Mouse (Mus musculus): ENCODE measurements around the gene Rad51b. TPM values are rescaled to one million over a fixed set of nuclear protein-coding genes. Genes with fewer than 3 reads are reported as not detected.

Rad51b gene
- polyA plus RNA-seq, 1 experiment from 2014 or later = 8.7 TPM

- 0 out of 2 replicates have a peak, but pooled peaks have one; percentile 11 for ATAC-seq (ENCODE audit: insufficient read depth, low FRiP score, low read depth)
- H3K36me3 ChIP-seq = no peaks in the 10 kb centered on the region
- 21% methylated on average over 2 of the region's 2 CpGs for WGBS
- H3K27ac ChIP-seq = peak overlapping the region; percentile 70
- H3K9me3 ChIP-seq = no peaks in the 10 kb centered on the region
- no peak overlapping the region for H3K4me3 ChIP-seq (replicated peaks)
- H3K27me3 ChIP-seq (replicated peaks) = no peaks in the 10 kb centered on the region
- no peak overlapping the region for H3K9ac ChIP-seq
- no peak overlapping the region for H3K4me2 ChIP-seq
- peaks cover 12% of the 10 kb centered on the region; the same call in 1 of the 2 replicates for H3K4me1 ChIP-seq
These were observed 301.8 kb downstream of the Rad51b start for GRCm38 (mm10) chr12:79598901-79599300.

- H3K27ac ChIP-seq = peak overlapping the region; percentile 85
- peaks cover 12% of the 10 kb centered on the region; the same call in 1 of the 2 replicates for H3K4me1 ChIP-seq
- no peaks in the 10 kb centered on the region for H3K9me3 ChIP-seq
- H3K36me3 ChIP-seq = no peaks in the 10 kb centered on the region
- peak; percentile 88 for ATAC-seq (ENCODE audit: insufficient read depth, low FRiP score, low read depth)
- no peak overlapping the region for H3K4me2 ChIP-seq
- no peak overlapping the region for H3K4me3 ChIP-seq (replicated peaks)
- no peak overlapping the region for H3K9ac ChIP-seq
- 26% methylated on average over 11 of the region's 11 CpGs for WGBS
- no peaks in the 10 kb centered on the region for H3K27me3 ChIP-seq (replicated peaks)
These were observed 303.2 kb downstream of the Rad51b start for GRCm38 (mm10) chr12:79600149-79600769.

GRCm38 (mm10) chr12:79602641-79603040 lies 305.6 kb downstream of the Rad51b start:
- no peak for ATAC-seq (ENCODE audit: insufficient read depth, low FRiP score, low read depth)
- Histone ChIP-seq H3K27ac (peak overlapping the region; percentile 51; the same call in 1 of the 2 replicates), H3K36me3 (no peaks in the 10 kb centered on the region), H3K9me3 (no peaks in the 10 kb centered on the region), H3K9ac (no peak overlapping the region), H3K27me3 (replicated peaks) (no peaks in the 10 kb centered on the region), H3K4me2 (no peak overlapping the region), H3K4me3 (replicated peaks) (no peak overlapping the region), H3K4me1 (peaks cover 14% of the 10 kb centered on the region; the same call in 1 of the 2 replicates)
- 51% methylated on average over 3 of the region's 3 CpGs for WGBS

GRCm38 (mm10) chr12:79604850-79605249 lies 307.8 kb downstream of the Rad51b start:
- peak; percentile 57; the same call in 1 of the 2 replicates for ATAC-seq (ENCODE audit: insufficient read depth, low FRiP score, low read depth)
- Histone ChIP-seq H3K9me3 (no peaks in the 10 kb centered on the region), H3K27me3 (replicated peaks) (no peaks in the 10 kb centered on the region), H3K36me3 (no peaks in the 10 kb centered on the region), H3K4me1 (peaks cover 7% of the 10 kb centered on the region; the same call in 1 of the 2 replicates), H3K4me3 (replicated peaks) (no peak overlapping the region), H3K9ac (no peak overlapping the region), H3K27ac (no peak overlapping the region), H3K4me2 (no peak overlapping the region)
- WGBS = 89% methylated on average over 2 of the region's 2 CpGs

DNA sequence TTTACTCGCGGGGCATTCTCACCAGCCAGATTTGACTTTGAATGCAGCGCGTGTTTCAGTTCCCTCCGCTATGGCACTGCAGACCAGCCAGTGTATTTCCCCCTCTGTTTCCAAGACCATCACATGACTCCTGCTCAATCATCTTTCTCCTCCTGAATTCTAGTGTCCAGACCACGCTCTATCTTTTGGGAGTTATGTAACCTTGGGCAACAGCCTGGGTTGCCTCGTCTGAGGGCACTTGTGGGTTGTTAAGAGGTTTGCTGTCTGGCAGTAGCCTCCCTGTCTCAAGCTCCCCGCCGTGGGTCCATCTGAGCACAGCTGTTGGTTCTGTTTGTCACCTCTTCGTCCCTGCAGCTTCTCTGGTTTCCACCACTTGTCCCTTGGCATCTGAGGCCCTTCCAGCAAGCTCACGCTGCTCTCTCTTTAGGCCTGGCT lies 309.1 kb downstream of the Rad51b start:
- 85% methylated on average over 11 of the region's 11 CpGs for whole genome bisulfite sequencing
- no peak for ATAC-seq (ENCODE audit: insufficient read depth, low FRiP score, low read depth)
- Histone ChIP-seq H3K4me3 (replicated peaks) (no peak overlapping the region), H3K4me2 (no peak overlapping the region), H3K4me1 (peaks cover 14% of the 10 kb centered on the region), H3K27me3 (replicated peaks) (no peaks in the 10 kb centered on the region), H3K27ac (no peak overlapping the region), H3K9ac (no peak overlapping the region), H3K36me3 (no peaks in the 10 kb centered on the region), H3K9me3 (no peaks in the 10 kb centered on the region)

DNA sequence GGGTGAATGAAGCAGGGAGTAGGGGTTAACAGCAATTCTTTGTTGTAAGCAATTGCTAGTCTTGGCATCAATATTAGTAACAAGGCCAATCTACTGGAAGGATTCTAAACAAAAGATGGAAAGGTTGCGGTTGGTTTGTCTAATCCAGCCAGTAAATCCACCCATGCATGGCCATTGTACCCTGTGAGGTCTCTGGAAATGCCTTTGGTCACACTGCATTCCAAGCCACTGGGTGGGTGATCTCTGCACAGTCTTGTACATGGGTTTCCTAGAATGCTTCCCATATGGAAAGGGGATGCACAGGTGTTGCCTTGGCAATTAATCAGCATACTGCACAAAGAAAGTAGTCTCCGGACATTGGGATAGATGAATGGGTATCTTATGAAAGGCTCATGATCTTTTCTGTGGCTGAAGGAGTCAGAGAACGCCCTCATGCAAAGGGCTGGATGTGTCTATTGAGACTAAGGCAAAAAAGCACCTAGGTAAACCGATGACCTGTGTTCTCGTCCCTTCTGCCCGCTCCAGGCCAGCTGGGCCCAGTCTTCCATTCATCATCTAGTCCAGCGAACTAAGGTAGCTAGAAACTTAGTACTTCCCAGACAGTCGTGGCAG lies 312.4 kb downstream of the Rad51b start:
- H3K9me3 ChIP-seq = no peaks in the 10 kb centered on the region
- peaks cover 28% of the 10 kb centered on the region for H3K4me1 ChIP-seq
- no peak for ATAC-seq (ENCODE audit: insufficient read depth, low FRiP score, low read depth)
- H3K9ac ChIP-seq = no peak overlapping the region
- no peaks in the 10 kb centered on the region for H3K27me3 ChIP-seq (replicated peaks)
- H3K36me3 ChIP-seq = no peaks in the 10 kb centered on the region
- H3K27ac ChIP-seq = peak overlapping the region; percentile 87; the same call in 1 of the 2 replicates
- H3K4me2 ChIP-seq = no peak overlapping the region
- H3K4me3 ChIP-seq (replicated peaks) = no peak overlapping the region
- WGBS = 71% methylated on average over 8 of the region's 8 CpGs

- H3K4me2 ChIP-seq = no peak overlapping the region
- H3K4me1 ChIP-seq = peaks cover 28% of the 10 kb centered on the region
- H3K9ac ChIP-seq = no peak overlapping the region
- ATAC-seq (ENCODE audit: insufficient read depth, low FRiP score, low read depth) = no peak
- no peaks in the 10 kb centered on the region for H3K27me3 ChIP-seq (replicated peaks)
- peak overlapping the region; percentile 87 for H3K27ac ChIP-seq
- no peaks in the 10 kb centered on the region for H3K9me3 ChIP-seq
- no peak overlapping the region for H3K4me3 ChIP-seq (replicated peaks)
- 53% methylated on average over 6 of the region's 6 CpGs for WGBS
- H3K36me3 ChIP-seq = no peaks in the 10 kb centered on the region
These were observed 313.5 kb downstream of the Rad51b start for GRCm38 (mm10) chr12:79610511-79611103.

- Histone ChIP-seq H3K4me2 (no peak overlapping the region), H3K27ac (peak overlapping the region; percentile 87; the same call in 1 of the 2 replicates), H3K36me3 (no peaks in the 10 kb centered on the region), H3K4me1 (peaks cover 23% of the 10 kb centered on the region), H3K9ac (no peak overlapping the region), H3K9me3 (no peaks in the 10 kb centered on the region), H3K27me3 (replicated peaks) (no peaks in the 10 kb centered on the region), H3K4me3 (replicated peaks) (no peak overlapping the region)
- ATAC-seq (ENCODE audit: insufficient read depth, low FRiP score, low read depth) = no peak
- WGBS = 84% methylated on average over 2 of the region's 2 CpGs
These were observed 314.6 kb downstream of the Rad51b start for GRCm38 (mm10) chr12:79611665-79612064.

DNA sequence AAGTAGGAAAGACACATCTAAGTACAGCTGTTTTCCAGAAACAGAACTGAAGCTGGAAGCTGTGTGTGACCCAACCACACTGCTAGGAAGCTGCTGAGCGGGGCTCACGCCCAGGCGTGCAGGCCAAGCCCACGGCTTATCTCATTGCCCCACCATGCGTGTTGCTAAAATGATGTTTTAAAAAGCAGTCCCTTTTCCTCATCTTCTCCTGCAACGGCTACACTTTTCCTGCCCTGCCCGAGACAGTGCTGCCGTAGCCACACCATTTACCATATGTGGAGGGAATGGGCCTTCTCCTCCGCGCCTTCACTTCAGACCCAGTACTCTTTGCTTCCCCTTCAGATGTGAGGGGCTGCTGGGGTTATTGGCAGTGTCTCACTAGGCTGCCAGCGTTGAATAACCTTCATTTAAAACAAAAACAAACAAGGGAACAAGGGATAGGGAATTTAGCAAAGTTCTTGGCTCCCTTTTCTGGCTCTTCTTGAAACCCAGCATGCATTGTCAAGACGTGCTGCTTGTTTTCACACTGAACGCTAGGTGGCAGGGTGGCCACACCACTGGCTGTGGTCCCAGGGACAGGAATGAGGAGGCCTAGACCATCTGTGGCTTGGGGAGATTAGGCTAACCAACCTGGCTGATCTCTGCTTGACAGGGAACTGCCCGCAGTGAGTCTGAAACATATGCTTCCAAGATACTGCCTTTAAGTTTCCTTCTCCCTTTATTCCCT lies 315.4 kb downstream of the Rad51b start:
- no peak overlapping the region for H3K4me2 ChIP-seq
- H3K27me3 ChIP-seq (replicated peaks) = no peaks in the 10 kb centered on the region
- 45% methylated on average over 14 of the region's 14 CpGs for WGBS
- H3K9ac ChIP-seq = no peak overlapping the region
- H3K4me1 ChIP-seq = peaks cover 23% of the 10 kb centered on the region
- no peaks in the 10 kb centered on the region for H3K9me3 ChIP-seq
- no peak overlapping the region for H3K4me3 ChIP-seq (replicated peaks)
- H3K27ac ChIP-seq = peak overlapping the region; percentile 87
- ATAC-seq (ENCODE audit: insufficient read depth, low FRiP score, low read depth) = peak; percentile 94
- no peaks in the 10 kb centered on the region for H3K36me3 ChIP-seq

DNA sequence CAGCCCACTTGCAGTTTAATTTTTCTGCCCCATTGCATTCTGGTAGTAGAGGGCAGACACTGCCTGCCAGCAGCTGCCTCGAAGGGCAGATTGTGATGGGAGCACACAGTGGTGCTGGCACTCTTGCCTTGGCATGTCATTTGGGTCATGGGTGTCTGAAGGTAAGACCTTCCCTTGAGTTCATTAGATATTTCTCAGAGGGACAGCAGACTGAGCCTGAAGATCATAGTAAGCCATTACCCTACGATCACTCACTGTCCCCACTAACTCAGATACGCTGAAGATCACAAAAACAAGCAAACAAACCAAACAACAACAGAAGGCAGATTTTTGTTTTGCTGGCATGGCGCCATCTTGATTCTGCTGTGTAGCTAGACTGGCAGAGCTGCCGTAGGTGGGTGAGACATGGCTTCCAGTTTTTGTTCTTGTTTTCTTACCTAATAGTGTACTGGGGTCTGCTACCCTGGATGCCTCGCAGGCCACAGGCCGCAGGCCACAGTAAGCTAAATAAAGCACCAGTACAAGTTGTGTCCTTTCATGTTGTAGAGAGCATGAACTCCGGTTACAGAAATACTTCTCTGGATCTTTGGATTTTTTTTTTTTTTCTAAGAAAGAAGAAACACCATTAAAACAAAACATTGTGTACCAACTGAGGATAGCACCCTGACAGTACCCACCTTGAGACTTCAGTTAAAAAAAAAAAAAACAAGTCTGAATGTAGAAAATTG lies 316.1 kb downstream of the Rad51b start:
- no peaks in the 10 kb centered on the region for H3K36me3 ChIP-seq
- H3K4me2 ChIP-seq = no peak overlapping the region
- H3K4me1 ChIP-seq = peaks cover 23% of the 10 kb centered on the region
- peak overlapping the region; percentile 87 for H3K27ac ChIP-seq
- no peak for ATAC-seq (ENCODE audit: insufficient read depth, low FRiP score, low read depth)
- H3K9ac ChIP-seq = no peak overlapping the region
- no peaks in the 10 kb centered on the region for H3K9me3 ChIP-seq
- H3K27me3 ChIP-seq (replicated peaks) = no peaks in the 10 kb centered on the region
- 83% methylated on average over 8 of the region's 8 CpGs for WGBS
- no peak overlapping the region for H3K4me3 ChIP-seq (replicated peaks)

DNA sequence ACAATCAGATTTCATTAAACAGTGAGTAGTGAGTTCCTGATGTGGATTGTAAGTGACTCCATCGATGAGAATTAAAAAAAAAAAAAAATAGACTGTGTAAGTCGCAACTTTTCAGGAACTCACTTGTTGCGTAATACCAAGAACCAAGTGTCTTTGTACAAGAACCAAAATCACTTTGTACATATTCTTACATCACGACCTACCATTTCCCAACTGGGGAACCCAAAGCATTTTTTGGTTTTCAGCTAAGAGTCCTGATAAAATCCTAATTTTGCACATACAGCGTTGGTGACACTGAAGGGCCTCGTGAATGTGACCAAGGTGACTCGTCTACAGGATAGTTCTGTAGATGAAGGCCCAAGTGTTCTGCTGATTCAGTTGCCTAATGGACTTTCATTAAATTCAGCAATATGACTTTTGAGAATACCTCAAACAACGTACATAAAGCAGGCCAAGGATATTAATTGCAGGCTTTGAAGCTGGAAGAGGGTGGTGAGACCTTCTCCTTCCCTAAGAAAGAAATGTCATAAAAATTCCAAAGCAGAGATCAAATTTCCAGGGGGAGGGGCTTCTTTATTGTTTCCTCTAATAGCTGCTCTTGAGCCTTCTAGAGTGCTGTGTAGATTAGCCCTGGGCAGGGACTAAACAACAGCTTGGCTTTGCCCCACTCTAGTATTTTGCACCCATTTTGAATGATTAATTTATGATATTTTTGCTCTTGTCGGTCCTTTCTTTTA lies 316.9 kb downstream of the Rad51b start:
- Histone ChIP-seq H3K4me2 (no peak overlapping the region), H3K9ac (no peak overlapping the region), H3K4me1 (peaks cover 23% of the 10 kb centered on the region), H3K27me3 (replicated peaks) (no peaks in the 10 kb centered on the region), H3K27ac (peak overlapping the region; percentile 67), H3K36me3 (no peaks in the 10 kb centered on the region), H3K9me3 (no peaks in the 10 kb centered on the region), H3K4me3 (replicated peaks) (no peak overlapping the region)
- whole genome bisulfite sequencing = 76% methylated on average over 9 of the region's 9 CpGs
- ATAC-seq (ENCODE audit: insufficient read depth, low FRiP score, low read depth) = no peak

Measured in stomach, embryonic 15.5 days (tissue).